Mouse (Mus musculus): ENCODE measurements at regions not wholly inside any gene's neighbourhood (a gene's known extent, or its start where the extent isn't known, plus 50 kb on each side); places are given as distances from the start of the nearest gene placed in this dataset.

DNA sequence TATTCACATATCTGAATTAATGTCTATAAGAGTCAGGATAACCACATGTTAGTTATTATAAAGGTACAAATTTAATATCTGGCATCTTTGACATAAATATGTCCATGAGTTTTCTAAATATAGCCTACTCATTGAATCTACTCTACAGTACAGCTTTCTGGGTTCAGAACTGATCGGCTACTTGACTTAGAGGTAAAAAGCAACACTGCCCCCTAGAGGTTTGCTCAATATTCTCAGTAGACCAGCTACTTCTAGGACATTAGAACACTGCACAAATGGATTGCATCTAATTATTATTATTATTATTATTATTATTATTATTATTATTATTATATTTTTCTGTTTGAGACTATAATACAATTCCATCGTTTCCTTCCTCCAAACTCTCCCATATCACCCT, 418.8 kb upstream of the Tpm3-rs7 start:
- Histone ChIP-seq H3K9ac (replicated peaks; ENCODE audit: low read length) (no peak overlapping the region), H3K4me1 (ENCODE audit: insufficient read depth, low read length) (no peaks in the 10 kb centered on the region), H3K36me3 (ENCODE audit: insufficient read depth, low read length) (no peaks in the 10 kb centered on the region), H3K27me3 (ENCODE audit: insufficient read depth, low read length) (no peaks in the 10 kb centered on the region), H3K4me2 (replicated peaks; ENCODE audit: low read depth, low read length) (no peak overlapping the region), H3K9me3 (ENCODE audit: low read length) (no peaks in the 10 kb centered on the region), H3K27ac (ENCODE audit: low read length) (no peak overlapping the region), H3K4me3 (ENCODE audit: low read length) (no peak overlapping the region)
- ATAC-seq (ENCODE audit: low FRiP score, low TSS enrichment) = peak; percentile 49; the same call in 1 of the 2 replicates
- WGBS = 29% methylated on average over 2 of the region's 2 CpGs

DNA sequence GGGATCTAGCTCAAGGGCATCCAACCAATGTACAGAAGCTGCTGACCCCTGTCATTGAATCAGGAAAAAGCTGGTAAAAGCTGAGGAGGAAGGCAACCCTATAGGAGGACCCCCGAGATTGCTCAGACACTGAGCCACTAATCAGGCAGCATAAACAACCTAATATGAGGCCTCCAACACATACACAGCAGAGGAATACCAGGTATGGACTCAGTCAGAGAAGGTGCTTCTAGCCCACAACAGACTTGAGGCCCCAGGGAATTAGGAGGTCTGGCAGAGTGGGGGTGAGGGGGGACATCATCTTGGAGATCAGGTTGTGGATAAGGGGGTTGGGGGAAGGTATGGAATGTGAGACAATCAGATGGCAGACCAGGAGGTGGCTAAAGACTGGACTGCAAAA, 413.2 kb upstream of the Tpm3-rs7 start:
- no peaks in the 10 kb centered on the region for H3K9me3 ChIP-seq (ENCODE audit: low read length)
- WGBS = 75% methylated on average over 1 of the region's 1 CpGs
- ATAC-seq (ENCODE audit: low FRiP score, low TSS enrichment) = no peak
- no peak overlapping the region for H3K27ac ChIP-seq (ENCODE audit: low read length)
- H3K4me3 ChIP-seq (ENCODE audit: low read length) = no peak overlapping the region
- H3K27me3 ChIP-seq (ENCODE audit: insufficient read depth, low read length) = no peaks in the 10 kb centered on the region
- no peaks in the 10 kb centered on the region for H3K36me3 ChIP-seq (ENCODE audit: insufficient read depth, low read length)
- no peak overlapping the region for H3K4me2 ChIP-seq (replicated peaks; ENCODE audit: low read depth, low read length)
- H3K9ac ChIP-seq (replicated peaks; ENCODE audit: low read length) = no peak overlapping the region
- no peaks in the 10 kb centered on the region for H3K4me1 ChIP-seq (ENCODE audit: insufficient read depth, low read length)

DNA sequence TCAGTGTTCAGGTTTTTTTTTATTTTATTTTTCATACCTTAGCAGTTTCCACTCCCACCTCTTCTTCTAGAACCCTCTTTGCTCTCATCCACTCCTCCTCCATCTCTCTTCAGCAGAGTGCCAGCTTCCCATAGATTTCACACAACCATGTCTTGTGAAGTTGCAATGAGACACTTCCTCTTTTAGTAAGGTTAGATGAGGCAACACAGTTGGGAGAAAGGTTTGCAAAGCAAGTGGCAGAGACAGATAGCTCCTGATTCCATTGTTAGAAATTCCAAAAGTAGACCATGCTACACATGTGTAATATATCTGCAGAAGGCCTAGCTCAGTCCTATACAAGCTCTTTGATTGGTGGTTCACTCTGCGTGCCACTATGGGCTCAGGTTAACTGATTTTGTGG, 397.3 kb upstream of the Tpm3-rs7 start:
- 93% methylated on average over 1 of the region's 1 CpGs for WGBS

More for the DNA sequence above, 397.3 kb upstream of the Tpm3-rs7 start:
- Histone ChIP-seq H3K9ac (replicated peaks; ENCODE audit: low read length) (no peak overlapping the region), H3K36me3 (ENCODE audit: insufficient read depth, low read length) (no peaks in the 10 kb centered on the region), H3K9me3 (ENCODE audit: low read length) (no peaks in the 10 kb centered on the region), H3K4me1 (ENCODE audit: insufficient read depth, low read length) (no peaks in the 10 kb centered on the region), H3K27me3 (ENCODE audit: insufficient read depth, low read length) (no peaks in the 10 kb centered on the region), H3K27ac (ENCODE audit: low read length) (no peak overlapping the region), H3K4me3 (ENCODE audit: low read length) (no peak overlapping the region), H3K4me2 (replicated peaks; ENCODE audit: low read depth, low read length) (no peak overlapping the region)
- ATAC-seq (ENCODE audit: low FRiP score, low TSS enrichment) = no peak

Measured in kidney, embryonic 16.5 days (tissue).